18 mouse cellular contexts compared by ENCODE assay signal in the genomic region with DNA sequence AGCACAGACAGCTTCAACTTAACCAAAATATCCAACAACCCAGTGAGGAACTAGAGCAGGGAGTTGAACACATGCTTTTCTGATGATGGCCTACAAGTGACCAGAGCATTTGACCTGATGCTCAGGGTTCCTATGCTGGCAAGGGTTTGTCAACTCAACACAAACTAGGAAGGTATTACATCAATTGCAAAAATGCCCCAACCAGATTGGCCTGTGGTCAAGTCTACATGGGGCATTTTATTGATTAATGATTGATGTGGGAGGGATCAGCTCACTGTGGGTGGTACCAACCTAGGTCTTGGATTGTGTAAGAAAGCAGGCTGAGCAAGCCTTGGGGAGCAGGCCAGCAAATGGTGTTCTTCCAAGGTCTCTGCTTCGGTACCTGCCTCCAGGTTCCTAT. TPM values are rescaled to one million over a fixed set of nuclear protein-coding genes. Genes with fewer than 3 reads are reported as not detected.
DNase-seq lines count a peak whose midpoint lies in the region; ATAC-seq and TF ChIP-seq lines count a peak whose summit lies in the region.
"Had no signal": no experiment of that assay in that cellular context is flagged by ENCODE, and none has a peak within 500 bp of the region (broad histone marks: within the 10 kb centered on the region; RNA-seq: fewer than 3 reads in every experiment).

No protein-coding gene starts in this region.

- H3K9ac ChIP-seq in liver, adult 2 months (ENCODE audit: low read depth, low read length): no peak overlapping the region
- H3K9ac ChIP-seq in liver, embryonic 11.5 days (ENCODE audit: low read depth, low read length): no peak overlapping the region

- no peaks in the 10 kb centered on the region for H3K27me3 ChIP-seq in liver, adult 2 months (ENCODE audit: control insufficient read depth, insufficient read depth, low read length)
- H3K27me3 ChIP-seq in liver, embryonic 11.5 days (replicated peaks; ENCODE audit: control insufficient read depth, insufficient read depth, low read length): no peaks in the 10 kb centered on the region
- H3K27me3 ChIP-seq: CH12.LX, Patski had no signal

- WGBS in liver, adult 2 months: 26% methylated on average over 1 of the region's 1 CpGs
- 95% methylated on average over 1 of the region's 1 CpGs for WGBS in liver, embryonic 11.5 days

- no peaks in the 10 kb centered on the region for H3K9me3 ChIP-seq in liver, embryonic 11.5 days (ENCODE audit: control insufficient read depth, low read length)
- H3K9me3 ChIP-seq: G1E had no signal

- TF ChIP-seq CTCF in liver, adult 2 months (IDR thresholded peaks at IDR 0.05; ENCODE audit: low read depth, low read length): no peak

- peaks cover 8% of the 10 kb centered on the region; the same call in 1 of the 2 replicates for H3K4me1 ChIP-seq in liver, adult 2 months (ENCODE audit: control insufficient read depth, insufficient read depth, low read length)
- no peaks in the 10 kb centered on the region for H3K4me1 ChIP-seq in liver, embryonic 11.5 days (replicated peaks; ENCODE audit: control insufficient read depth, insufficient read depth, low read length)

- H3K4me3 ChIP-seq in liver, adult 2 months (ENCODE audit: insufficient read depth, low read depth, low read length): no peak overlapping the region
- no peak overlapping the region for H3K4me3 ChIP-seq in liver, embryonic 11.5 days (ENCODE audit: low read depth, low read length)

- DNase-seq in liver, adult 2 months (ENCODE audit: extremely low read depth, low read depth, low spot score): peak; percentile 95
- DNase-seq in liver, embryonic 11.5 days (ENCODE audit: low spot score): no peak
- DNase-seq: adrenal gland, adult 2 months; adrenal gland, adult 8-10 months; adrenal gland, postnatal 10 days; adrenal gland, postnatal 14 days; adrenal gland, postnatal 25 days; adrenal gland, postnatal 36 days; B cell, adult 2 months; cerebellum, adult 11 months; cerebellum, adult 11-12 months; cerebellum, adult 18-20 months; cerebellum, adult 2 months had no signal

- no peak overlapping the region for H3K27ac ChIP-seq in liver, adult 2 months (replicated peaks; ENCODE audit: insufficient read depth, low read depth, low read length)
- H3K27ac ChIP-seq in liver, embryonic 11.5 days (ENCODE audit: low read depth, low read length): no peak overlapping the region

- no peak for ATAC-seq in liver, embryonic 11.5 days (replicated peaks; ENCODE audit: low FRiP score)
- ATAC-seq: activated CD4-positive, CD25-positive, alpha-beta regulatory T cell, adult 4 months; CD4-positive, CD25-positive, alpha-beta regulatory T cell, adult 4 months; Patski had no signal

- H3K79me2 ChIP-seq in liver, adult 2 months (ENCODE audit: control insufficient read depth, insufficient read depth, low read length): no peaks in the 10 kb centered on the region

- H3K36me3 ChIP-seq in liver, adult 2 months (ENCODE audit: control insufficient read depth, insufficient read depth, low read length): no peaks in the 10 kb centered on the region
- no peaks in the 10 kb centered on the region for H3K36me3 ChIP-seq in liver, embryonic 11.5 days (ENCODE audit: control insufficient read depth, insufficient read depth, low read length)
- H3K36me3 ChIP-seq: G1E had no signal

- H3K4me2 ChIP-seq in liver, embryonic 11.5 days: no peak overlapping the region

- no peak for TF ChIP-seq POLR2A in liver, adult 2 months (IDR thresholded peaks at IDR 0.05; ENCODE audit: extremely low read depth, insufficient read depth, low read length)

RNA-seq across cellular contexts. Expression of gene Ube2cbp, which starts 46.8 kb away (rescaled TPM):
- total RNA-seq in liver, adult 2 months (2014; rRNA removed): 2.2 and 3.0 TPM in 2 replicates
- 0.97 and 1.8 TPM in 2 replicates for polyA plus RNA-seq in liver, adult 2 months (2012; rRNA removed)
- polyA plus RNA-seq in liver, embryonic 11.5 days (2014; fragmentation: Nextera tagmentation; extraction: Ambion mirVana): 5.9 and 7.0 TPM in 2 replicates

RNA-seq across cellular contexts. Expression of gene Dop1a, which starts 49.0 kb away (rescaled TPM):
- 25.2 and 25.9 TPM in 2 replicates for total RNA-seq in liver, adult 2 months (2014; rRNA removed)
- polyA plus RNA-seq in liver, adult 2 months (2012; rRNA removed): 3.8 and 5.9 TPM in 2 replicates
- 9.7 and 12.2 TPM in 2 replicates for polyA plus RNA-seq in liver, embryonic 11.5 days (2014; fragmentation: Nextera tagmentation; extraction: Ambion mirVana)
